Mouse (Mus musculus) adrenal gland, postnatal 36 days (tissue): ENCODE measurements at regions not wholly inside any gene's neighbourhood (a gene's known extent, or its start where the extent isn't known, plus 50 kb on each side); places are given as distances from the start of the nearest gene placed in this dataset.

ENCODE experiments used
- DNase-seq, 2 experiments: peaks; one replicate each; pipeline ENCODE4 v3.0.0; 2021; ENCODE audit warnings: mixed read lengths in 1 of 2

DNA sequence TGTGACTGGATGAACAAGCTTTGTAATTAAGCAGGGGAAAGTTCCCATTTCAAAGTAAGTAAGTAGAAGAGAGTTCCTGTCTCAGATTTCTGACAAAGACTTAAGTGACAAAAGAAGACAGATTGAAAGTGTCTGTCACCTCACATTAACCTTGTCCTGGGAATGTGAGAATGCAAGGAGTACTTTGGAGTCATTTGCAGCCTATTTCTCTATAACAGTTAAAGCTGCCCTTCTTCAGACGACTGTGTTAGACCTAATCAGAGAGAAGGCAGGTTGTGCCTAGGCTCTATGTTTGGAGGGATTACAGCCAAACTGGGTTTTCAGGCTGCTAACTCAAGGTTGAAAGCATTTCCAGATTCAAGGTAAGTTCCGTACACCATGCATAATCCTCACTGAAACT is 446.5 kb downstream of the Pdgfc start:
- DNase-seq, result no peak

DNA sequence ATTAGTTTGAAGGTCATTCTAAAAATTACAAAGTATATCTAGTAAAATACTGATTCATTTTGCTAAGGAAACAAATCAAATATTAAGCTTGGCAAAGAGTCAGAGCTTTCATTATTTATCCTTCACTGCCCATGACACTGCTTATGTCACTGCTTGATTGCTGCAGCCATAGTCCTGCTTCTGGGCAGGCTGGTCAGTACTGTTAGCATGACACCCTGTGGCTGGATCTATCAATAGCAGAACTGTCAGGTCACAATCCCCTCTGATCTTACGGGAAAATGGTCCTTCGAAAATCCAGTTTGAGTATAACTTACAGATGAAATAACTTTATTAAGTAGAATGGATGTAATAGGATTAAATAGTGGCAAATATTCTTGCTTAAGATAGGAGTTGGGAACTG is 447.1 kb downstream of the Pdgfc start:
- peak; percentile 35 to 40 for DNase-seq

DNA sequence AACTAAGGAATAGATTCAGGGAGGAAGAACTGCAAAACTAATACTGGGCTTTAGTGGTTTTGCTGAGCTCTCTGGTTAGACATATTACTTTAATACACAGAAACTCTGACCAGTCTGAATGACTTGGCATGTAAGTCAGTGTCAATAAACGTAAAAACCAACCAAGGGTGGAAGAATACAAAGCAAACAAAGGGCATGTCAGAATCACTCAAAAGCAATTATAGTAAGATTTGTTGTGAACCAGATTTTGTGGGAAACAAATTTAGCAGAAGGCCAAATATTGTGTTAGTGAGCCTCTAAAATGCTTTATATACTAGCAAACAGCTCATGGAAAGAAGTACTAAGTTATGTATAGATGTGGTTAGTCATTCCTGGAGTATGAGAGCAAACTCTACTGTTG is 427.1 kb upstream of the Ctso start:
- DNase-seq, result no peak

DNA sequence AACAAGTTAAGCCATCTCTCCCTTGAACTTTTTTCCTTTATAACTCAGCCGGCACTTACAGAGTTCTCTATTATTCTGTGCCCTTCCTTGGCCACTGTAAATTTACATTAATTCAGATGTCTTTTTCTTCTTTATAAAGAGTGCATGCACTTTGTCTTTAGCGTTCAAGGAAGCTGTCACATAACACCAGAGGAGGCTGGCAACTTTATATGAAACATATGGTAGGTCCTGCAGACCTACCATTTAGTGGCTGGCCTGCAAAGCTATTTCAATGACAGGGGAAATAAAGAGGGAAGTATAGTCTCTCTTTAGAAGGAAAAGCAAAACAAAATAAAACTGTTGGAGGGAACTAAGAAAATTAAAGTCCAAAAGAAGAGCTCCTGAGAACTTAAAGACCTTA is 423.8 kb upstream of the Ctso start:
- DNase-seq, result no peak

DNA sequence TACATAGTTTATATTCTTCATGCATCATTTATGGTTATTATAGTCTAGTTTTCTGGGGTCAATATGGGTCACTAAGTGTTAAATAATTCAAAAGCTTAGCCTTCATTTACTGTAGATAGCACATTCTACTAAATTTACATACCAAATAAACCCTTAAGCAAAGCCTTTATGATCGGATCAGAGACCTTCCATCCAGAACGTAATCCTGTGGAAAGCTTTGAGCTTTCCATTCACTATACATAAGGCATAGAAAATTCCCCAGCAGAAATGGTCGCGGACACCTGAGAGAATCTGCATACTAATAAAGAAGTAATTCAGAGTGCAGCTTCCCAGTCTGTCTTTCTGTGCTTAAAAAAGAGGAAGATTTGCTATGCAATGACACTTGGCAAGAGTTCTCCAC is 410.6 kb upstream of the Ctso start:
- DNase-seq, result no peak

DNA sequence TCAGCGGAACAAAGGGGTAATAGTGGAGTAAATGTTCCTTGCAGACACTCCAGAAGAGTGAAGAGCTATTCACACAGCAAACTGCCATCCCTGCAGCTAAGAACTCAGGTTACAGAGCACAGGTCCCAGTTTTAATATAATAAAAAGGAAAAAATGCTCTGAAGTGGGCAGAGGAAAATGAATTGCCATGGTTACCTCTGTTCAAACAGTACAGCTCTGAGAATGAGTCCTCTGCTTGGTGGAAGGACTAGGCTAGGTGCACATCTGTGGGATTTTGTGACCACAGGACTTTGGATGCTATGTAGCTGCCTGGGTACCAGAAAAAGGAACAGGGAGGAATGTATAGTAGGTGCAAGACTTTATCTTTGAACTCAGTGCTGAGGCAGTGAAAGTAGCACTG is 401.5 kb upstream of the Ctso start:
- no peak for DNase-seq

DNA sequence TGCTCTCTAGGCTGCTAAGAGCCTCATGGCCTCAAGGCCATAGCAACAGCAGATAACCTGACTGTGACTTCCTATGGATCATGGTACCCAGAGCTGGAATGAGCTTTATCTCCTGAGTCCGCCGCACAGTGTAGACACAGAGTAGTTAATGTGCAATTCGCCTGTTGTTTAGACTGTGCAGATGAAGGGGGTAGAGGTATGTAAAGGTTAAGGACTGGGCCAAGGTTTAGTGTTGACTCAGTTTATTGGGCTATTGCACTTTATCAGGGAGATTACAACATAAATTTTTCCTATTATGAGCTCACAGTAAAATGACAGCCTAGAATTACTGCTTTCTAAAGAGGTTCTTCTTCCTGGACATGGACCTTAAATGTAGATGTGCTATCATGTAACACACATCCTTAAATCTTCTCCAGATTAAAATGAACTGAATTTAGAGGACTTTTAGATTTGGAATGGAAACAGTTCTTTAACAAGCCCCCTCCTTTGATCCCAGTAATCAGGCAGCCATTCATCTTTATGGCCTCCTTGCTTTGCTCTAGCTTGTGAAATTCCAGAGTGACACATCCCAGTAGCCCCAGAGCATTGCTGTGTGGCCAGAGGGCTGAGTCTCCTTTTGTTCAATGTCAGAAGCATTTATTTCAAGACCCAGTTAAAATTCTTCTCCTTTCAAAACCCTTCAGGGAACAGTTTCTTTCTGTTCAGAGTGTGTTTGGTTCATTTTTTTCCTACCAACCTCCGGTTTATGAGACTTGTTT is 396.8 kb upstream of the Ctso start:
- peak; percentile 23 to 42 for DNase-seq

DNA sequence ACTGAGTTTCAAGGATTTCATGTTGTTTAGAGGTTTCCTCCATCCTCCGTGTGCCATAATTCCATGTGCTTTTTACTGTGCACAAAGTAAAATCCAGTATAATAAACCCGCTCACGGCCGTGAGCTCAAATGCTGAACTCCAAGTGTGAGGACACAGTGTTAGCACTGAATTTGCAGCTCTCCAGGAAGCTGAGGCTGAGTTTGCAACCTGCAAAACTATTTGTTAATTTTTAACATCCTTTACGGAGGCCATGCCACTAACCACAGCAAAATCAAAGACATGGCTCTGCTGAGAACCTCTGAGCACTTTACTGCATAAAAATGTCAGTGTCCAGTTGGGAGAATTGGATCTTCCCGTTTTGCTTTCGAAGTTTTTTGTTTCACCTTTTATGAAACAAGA is 377.6 kb upstream of the Ctso start:
- no peak for DNase-seq

DNA sequence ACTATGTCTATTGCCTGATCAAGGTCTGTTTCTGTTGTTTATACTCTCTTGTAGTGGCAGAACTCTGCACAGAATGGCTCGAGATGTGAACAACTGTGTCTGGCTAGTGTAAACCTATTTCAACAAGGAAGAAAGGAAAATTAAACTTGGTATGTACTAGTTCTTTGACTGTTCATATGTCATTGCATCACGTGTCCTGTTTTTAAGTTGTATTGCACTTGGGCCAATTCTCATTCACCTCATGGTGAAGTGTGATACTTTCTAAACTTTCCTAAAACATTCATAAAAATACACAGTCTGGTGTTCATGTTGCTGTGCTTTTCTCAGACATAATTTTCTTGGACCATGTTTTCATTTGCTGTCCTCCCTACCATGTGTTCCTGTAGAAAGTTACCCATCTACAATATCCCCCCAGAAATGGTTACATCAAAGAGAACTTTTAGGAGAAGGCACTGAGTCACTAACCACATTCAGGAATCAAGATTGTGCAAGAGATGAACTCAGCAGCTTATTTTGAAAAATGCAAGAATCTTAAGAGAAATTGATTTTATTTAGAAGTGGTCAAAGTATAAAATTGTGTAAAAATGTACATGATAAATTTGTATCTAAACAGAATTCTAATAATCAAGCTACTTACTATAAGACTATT is 369.7 kb upstream of the Ctso start:
- no peak for DNase-seq

DNA sequence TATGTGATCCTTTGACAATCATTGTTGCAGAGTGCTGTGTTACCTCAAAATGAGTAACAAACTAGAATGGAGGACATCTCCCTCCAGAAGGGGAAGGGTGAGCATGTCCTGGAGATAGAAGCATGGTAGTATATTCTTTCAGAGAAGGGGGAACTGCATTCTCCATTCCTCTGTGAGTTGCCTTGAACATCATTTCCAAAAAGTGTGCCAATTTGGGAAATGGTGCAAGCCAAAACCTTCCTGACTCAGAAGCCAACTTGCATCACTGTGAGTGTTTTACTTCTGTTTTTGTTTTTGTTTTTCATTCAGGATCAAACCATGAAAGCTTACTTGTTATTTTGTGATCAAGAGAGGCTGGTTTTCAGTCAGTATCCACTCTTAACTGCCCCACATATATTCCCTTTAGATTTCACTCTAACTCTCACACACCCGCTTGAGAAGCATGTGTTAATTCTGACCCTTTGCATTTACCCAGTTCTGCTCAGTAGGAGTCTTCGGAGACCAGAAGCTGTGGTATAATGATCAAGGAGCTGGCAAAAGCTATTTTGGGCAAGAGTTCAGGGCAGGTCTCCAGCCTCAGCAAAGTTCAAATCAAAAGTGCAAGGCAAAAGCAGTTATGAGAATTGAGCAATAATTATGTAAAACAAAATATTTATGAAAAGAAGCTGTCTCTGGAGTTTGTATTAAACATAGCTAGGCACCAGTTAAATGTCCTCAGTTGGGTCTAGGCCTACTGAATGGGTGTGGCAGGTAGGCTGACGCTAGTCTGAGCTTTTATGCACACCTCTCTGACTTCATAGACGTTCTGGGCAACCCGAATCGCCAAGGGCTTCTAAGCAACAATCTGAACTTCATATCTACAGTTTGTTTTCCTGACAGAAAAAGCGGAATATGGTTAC is 368.3 kb upstream of the Ctso start:
- DNase-seq, result peak; percentile 36 to 46

DNA sequence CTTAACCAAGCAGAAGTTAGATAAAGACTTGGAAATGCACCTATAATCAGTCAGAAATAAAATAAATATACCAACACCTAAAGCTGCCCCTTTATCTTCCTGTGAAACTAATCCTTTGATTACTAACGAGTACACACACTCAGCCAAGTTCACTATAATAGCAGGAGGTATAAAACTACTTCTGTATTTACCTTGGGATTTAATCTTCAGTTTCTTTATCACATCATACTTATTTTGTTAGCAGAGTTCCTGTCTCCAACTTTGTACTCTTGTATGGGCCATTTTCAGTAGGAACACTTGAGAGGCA is 367.7 kb upstream of the Ctso start:
- DNase-seq, result no peak

DNA sequence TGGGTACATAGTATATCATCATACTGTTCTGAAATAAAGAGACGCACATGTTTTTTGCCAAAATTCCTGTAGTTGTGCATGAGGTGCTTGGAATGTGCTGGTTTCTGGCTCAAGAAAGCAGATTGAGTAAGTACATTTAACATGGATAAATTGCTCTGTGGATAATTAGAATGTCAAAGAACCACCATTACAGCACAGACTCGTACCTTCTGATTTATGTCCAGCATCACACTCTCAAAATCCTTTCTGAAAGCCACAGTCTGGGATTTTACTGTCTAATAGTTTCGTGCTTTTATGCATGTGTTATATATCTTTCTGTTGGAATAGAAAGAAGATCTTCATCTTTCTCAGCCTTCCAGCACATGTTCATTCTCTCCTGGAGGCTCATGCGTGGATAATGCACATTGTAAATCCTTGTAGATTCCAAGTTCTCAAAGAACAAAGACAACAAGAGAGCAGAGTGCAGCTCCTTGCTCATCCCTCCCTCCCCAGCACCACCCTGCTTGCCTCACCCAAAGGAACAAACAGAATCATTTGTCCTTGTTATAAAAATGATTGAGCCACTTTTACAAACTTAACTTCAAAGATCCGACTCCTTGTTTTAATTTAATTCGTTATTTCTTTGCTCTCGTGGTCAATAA is 348.9 kb upstream of the Ctso start:
- DNase-seq, result no peak

DNA sequence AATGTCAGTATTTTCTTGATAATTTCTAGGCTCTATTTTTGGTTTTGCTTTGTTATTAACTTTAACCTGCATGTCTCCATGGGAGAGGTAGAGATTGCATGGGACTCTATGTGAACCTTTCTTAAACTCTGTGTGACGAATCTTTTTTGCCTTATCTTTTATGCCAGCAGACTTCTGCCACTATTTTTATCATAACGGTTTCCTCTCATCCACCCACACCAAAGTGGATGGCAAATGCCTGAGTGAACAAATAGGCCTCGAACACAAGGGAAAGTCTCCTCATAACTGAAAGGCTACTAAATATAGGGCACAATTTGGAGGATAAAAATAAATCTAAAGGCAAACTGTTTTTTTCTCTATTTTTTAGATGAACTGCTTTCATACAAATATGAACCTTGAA is 343.3 kb upstream of the Ctso start:
- DNase-seq, result no peak

DNA sequence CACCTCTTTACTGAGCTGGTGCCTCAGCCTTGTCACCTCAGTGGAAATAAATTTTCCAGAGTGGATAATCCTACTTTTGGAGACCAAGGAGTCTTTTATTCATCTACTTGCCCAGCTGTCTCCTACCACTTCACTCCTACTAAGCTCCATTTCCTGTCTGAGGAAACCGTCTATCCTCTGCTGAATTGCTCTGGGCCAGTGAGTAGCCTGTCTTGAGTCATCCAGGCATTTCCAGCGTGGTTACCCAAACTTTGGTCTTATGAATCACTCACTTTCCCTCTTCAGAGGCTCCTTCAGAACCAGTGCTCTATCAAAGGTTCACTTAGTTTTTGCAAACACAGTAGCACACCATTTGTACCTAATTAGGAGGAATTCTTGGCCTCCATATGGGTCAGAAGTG is 303.2 kb upstream of the Ctso start:
- DNase-seq, result no peak

DNA sequence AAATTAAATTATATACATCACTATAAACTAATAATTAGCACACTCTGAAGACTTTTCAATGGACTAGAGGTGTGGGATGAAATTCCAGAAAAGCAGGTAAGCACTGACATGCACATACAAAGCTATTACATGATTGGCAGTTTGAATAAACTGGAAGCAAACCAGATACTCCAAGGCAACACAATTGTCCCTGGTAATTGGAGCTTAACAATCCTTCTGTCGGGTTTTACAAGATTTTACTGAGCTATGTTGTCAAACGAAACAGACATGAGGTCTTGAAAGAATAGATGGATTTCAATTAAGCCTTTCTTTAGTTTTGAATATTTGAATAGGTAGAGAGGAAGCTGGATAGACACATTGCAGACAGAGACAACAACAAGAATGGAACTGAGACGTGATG is 273.9 kb upstream of the Ctso start:
- DNase-seq, result no peak

DNA sequence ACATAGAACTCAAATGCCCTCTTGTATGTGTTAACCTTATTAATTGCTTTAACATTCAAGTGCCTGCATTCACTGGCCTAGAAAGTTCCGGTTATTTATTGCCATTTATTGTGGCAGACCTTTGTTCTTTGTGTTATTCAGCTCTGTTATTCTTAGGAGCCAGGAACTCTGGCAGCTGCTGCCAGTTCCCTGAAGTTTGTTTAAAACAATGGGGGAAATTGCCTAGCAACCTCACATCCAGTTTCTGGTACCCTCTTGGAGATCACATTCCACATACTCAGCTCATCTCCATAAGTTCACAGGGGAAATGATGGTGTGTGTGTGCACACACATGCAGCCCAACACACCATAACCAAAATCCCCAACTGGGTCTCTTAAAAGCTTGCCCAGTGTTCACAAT is 270.8 kb upstream of the Ctso start:
- DNase-seq, result no peak

DNA sequence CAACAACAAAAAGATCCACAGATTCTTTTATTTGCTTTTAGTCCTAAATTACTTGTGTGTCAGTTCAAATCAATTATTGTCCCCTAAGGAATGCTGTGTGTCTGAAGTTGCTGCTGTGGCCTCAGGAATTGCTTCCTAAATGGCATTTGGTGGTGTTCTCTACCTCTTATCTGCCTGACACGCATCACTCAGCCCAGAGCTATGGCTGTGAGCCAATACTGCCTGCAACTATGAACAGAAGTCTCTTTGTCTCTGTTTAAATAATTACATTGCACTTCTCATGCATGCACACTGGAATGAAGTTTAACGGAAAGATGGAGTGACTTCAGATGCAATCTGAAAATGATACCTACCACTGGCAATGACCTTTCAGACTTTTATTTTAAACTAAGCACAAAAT is 266.1 kb upstream of the Ctso start:
- no peak for DNase-seq

DNA sequence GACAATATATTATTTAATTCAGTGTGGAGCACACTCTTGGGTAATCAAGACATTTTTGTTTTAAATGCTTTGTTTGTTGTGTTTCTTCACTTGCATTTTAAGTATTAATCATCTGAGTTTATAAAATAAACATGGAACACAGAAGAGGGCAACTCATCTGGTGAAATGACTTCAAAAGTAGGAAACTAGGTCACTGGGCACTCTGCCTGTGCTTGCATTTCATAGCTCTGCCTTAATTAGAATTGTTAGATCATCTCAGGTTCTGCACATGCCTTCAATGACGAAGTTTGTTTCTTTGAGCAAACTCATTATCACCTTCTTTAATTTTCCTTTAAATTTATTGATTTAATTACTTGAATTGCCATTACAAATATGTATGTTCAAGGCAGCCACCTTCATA is 255.8 kb upstream of the Ctso start:
- DNase-seq, result peak; percentile 11 to 25

DNA sequence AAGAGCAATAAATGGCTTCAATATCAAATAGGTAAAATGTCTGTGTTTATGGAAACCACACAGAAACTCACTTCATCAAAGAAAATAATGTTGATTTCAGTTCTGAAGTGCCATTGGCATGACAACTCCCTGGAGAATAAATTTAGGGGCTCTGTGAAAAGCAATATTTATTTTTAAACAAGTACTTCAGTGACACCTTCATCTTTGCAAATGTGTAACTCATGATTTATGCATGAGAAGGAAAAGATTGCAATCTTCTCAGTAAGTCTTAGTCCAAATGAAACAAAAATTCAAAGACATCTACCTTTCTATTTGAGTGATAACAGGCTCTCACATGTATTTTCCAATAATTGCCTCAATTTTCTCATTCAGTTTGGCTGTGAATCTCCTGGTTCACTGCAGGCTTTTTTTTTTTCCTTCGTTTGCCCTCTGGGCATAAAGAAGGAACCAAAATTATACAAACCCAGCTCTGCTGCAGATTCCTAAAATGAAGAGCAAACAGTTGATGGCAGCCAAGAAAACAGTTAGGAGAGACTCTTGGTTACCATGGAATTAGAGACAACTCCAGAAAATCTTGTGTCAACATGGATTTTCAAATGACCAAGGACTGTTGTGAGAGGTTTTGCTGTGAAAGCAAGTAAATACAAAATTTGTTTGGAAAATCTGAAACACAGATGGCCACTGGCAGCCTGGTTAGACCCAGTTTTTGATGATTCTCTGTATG is 230.3 kb upstream of the Ctso start:
- DNase-seq, result no peak

DNA sequence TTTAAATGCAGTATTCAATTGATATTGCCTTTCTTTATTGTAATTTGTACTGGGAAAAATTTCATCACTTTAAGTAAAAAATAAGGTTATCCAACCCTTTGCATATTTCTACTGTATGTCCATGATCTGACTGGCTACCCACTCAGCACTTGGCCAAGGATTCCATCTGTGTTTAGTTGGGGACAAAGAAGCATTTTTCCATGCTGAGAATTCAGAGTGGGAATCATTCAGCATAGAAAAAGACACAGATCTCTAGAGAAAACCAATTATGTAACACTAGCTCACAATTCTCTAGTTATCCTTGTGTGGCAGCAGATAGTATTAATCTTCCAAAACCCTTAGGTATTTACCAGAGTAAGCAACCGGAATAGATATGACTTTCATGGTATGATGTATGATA is 213.5 kb upstream of the Ctso start:
- DNase-seq, result no peak

DNA sequence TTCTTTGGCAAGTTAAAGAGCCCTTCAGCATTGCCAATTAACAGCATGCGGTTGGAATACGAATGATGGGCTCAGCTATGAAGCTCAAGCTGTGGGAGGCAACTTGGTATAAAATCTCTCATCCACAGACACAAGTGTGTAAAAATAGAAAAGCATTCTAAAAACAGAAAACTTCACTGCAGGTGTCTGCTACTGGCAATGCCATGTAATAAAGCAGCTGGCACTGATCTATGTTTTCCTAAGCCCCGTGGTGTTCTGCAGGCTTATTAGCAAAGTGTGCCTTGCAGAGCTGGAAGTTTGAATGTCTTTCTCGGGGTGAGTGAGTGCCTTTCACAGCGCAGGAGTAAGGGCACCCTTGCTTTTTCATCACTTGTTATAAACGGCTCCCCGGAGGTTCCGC is 196.9 kb upstream of the Ctso start:
- DNase-seq, result no peak

DNA sequence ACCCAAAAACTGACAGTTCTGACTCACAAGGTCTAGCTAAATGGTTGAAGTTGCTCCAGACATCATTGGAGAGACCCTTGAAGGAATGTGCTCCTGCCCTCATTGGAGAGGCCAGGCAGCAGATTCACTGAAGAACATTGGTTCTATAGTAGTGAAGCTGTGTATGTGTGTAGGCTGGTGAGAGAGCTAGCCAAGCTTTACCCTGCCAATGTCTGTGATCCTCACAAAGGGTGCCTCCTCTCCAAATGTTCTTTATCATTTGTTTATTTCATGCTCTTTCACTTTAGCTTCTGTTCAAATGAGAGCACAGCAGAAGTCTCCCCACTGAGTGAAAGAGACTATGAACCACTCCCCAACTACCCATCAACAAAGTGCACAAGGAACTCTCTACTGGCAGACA is 195.6 kb upstream of the Ctso start:
- no peak for DNase-seq
